Mouse (Mus musculus) induced T-regulatory cell, adult 2 months (primary cell): ENCODE results near the gene 4930550C14Rik.

Experiments used
- DNase-seq: peaks from one replicate; pipeline ENCODE4 v3.0.0-alpha.2; 2012; ENCODE audit warnings: low read depth

The 4930550C14Rik gene

DNA sequence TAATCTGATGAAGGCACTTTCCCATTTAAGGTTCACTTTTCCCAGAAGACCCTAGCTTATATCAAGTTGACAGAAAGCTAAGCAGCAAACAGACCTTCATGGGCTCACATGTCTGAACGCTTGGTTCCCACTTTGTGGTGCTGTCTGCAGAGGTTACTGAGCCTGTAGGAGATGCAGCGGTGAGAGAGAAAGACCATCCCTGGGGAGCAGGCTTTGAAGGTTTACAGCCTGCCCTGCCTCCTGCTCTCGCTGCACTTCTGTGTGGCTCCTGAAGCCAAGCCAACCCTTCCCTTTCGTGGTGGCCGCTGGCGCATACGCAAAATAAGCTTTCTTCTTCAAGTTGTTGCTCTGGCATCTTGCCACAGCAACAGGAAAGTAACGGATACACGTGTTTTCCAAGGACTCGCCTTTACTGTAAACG lies at the start of gene 4930550C14Rik:
Gene 4930550C14Rik (plus strand): TSS at position 35 of the 421 bp plus-strand sequence.
- DNase-seq = no peak

DNA sequence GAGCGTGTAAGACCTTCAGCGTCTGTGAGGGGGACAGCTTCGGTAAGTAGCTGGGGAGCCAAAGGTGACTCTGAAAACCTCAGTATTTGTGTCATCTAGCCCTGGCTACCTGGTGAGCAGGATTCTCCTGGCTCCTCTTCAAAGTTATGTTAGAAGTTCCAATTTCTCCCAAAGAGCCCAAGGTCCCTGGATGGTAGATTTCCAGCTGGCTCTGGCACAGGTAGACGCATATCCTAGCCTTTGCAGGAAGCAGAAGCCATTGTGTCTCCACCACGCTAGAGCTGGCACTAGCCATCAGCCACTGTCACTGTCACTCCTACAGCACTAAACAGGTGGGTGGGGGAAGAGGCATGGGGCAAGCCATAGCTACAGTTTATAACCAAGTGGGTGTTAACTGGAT lies 49.0 kb upstream of the 4930550C14Rik start:
- no peak for DNase-seq

DNA sequence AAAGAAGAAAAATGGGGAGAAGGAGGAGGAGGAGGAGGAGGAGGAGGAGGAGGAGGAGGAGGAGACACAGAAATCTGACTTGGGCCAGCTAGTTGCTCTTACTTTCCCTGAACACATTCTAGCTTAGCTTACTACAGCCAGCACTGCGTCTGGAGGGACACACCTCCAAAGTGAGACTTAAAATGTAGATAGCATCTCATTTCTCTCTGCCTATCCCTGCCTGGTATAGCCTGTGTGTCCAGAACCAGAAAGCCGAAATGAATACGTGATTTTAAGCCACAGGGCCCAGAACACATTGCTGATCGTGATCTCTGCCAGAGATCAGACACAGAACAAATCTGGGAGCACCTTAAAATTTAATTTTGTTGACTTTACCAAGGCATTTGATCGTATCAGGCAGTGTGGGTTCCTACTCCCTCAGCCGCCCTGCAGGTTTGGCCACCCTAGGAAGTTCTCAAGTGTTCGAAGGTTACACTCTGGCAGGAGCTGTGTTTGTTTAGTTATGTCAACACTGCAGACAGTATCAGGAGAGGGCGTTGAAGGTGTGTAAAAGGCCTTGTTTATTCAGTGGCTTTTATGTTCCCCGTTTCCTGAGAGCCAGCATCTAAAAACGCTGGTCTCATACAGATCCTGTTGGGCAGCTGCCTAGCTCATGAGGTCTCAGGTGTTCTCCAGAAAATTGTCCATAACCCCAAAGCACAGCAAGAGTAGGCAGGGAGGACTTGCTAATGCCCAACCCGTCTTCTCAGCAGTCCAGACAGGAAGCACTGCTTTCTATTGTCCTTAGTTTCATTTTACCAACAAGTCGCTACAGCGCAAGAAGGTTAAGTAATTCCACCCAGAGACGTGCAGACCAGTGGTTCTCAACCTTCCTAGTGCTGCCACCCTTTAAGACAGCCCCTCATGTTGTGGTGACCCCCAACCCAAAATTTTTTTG lies 45.6 kb upstream of the 4930550C14Rik start:
- no peak for DNase-seq

DNA sequence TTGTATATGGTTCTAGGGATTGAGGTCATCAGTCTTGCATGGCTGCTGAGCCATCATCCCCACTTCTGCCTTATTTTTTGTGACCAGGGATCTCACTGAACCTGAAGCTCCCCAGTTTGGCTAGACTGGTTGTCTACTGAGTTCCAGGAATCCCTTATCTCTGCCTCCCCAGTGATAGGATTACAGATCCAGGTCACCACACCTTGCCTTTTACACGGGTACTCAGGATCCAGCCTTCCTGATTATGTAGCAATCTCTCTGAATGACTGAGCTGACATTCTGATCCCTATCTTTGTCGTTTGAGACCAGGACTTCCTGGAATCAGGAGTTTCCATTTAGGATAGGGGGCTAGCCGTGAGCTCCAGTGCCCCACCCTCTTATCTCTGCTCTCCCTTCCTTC lies 30.8 kb upstream of the 4930550C14Rik start:
- no peak for DNase-seq

DNA sequence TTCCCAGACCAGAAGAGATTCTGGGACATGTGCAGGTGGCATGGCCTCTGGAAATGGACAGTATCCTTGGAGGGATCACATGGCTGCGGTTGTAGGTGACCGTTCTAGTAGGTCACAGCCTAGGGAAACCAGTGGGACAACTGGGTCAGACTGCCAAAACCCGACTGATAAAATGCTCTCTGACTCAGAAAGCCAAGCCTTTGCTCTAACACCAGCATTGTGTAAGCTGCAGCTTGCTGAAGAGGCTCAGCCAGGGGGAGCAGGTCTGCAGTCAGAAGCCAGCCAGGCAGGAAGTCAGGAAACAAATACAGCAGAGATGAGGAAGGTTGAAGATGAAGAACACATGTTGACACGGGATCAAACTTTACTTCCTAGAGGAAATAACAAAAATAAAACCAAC lies 26.2 kb upstream of the 4930550C14Rik start:
- DNase-seq = no peak

DNA sequence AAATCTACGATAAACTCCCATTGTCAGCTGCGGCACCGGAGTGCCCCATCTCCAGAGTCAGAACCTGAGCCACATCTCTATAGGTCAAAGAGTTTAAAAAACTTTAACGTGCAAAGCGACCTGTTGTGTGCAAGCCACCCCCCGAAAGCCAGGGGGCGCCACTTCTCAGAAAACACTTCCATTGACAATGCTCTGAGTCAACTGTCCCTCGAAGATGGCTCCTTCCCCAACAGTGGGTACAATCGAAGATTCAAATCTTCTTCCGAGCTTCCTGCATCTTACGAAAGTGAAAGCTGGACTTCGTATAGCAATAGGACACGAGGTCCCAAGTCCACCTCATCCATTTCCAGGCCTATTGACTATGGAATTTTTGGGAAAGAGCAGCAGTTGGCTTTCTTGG lies 25.3 kb upstream of the 4930550C14Rik start:
- peak; percentile 58 for DNase-seq

DNA sequence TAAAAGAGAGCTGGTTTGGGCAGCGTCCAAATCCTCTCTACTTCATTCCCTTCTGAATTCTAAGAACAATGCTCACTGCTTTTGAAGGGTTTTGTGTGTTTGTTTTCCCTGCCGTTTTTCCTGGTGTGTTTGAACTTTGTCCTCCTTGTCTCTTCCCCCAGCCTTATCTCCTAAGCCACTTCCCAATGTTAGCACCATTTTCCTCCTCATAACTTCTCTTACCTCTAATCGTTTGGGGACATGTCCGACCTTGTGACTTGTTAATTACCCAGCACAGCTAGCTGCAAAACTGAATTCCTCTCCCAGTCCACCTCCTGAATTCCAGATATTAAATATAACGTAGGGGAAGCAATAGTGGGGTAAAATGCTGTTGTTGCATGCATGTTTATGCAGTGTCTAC lies 24.5 kb upstream of the 4930550C14Rik start:
- no peak for DNase-seq

DNA sequence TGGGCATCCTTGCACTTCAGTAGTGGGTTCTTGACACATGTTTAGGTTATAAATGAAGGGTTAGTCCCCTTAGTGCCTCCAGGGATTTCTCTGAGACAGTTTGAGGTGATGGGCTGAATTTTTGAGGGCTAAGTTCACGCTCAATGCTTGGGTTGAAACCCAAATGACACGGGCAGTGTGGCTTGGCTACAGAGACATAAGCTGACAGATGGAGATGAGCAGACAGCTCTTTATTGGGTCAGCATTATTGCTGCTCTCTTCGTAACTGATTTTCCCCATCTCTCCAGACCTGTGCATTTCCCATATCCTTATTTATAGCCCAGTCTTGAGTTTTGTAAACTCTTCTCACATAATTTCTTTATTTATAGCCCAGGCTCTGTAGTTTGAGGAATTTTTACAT lies 24.0 kb upstream of the 4930550C14Rik start:
- DNase-seq = no peak

DNA sequence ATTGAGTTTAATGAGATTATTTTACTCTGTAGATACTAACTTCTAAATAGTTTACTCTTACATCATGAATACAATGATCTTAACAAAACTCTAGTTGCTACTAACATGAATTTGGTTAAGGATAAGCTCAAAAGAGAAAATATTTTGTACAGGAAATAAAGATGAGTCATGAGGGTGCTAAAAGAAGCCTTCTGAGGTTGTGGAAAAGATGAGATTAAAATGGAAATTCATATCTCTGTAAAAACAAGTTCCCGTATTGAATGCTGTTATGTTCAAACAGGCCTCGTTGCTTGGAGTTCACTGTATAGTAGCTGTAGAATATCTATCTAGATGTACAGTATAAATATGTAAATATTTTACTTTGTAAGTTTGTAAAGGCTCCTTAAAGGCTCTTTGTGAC lies 21.5 kb upstream of the 4930550C14Rik start:
- peak; percentile 26 for DNase-seq

DNA sequence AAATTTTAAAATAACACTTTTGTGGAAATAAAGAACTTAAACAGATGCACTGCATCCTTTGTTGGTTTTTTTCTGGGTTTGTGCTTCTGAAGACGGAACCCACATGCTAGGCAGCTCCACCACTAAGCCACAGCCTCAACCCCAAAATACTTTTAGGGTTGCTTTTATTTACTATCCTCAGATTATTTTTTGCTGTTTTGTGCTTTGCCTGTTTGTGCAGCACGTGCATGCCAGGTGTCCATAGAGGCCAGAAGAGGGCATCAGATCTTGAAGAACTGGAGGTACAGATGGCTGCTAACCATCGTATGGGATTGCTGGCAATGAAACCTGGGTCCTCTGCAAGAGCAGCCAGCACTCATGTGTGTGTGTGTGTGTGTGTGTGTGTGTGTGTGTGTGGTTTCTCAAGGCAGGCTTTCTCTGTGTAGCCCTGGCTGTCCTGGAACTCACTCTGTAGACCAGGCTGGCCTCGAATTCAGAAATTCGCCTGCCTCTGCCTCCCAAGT lies 21.0 kb upstream of the 4930550C14Rik start:
- DNase-seq = peak; percentile 20

DNA sequence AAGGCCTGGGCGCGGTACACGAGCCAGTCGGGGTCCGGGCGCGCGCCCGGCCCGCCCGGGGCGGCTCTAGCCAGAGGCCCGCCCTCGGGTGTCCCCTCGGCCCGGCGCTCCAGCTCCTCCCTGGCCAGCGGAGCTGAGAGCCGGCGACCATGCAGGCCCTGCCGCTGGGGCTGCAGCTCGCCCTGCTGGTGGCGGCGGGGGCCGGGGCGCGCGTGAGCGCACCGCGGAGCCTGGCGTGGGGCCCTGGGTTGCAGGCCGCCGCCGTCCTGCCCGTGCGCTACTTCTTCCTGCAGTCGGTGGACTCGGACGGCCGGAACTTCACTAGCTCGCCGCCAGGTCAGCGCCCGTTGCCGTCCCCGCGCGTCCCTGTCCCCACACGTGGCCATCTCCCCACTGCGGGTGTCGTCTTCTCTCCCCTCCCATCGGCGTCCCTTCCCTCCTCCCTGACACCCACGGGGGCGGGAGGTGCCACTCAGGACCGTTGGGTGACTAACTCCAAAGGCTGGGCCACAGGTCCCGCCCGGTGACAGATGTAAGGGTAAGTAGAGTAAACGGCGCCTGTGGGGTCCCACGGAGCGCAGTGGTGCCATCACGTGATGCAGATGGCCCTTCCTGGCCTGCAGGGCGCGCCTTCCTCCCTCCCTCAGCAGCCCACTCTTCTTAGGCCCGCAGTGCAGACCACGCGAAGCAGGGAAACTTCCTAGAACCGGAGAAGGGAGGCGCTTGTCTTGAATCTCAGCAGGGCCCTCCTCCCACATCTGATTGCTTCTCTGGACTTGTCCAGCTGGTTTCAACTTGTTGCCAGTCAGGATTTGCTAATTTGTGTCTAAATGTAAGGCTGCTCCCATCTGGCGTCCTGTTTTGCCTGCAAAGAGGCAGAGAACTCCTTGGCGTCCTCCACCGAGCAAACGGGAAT lies 17.9 kb upstream of the 4930550C14Rik start, which contains the start of gene Kdelc2:
Gene Kdelc2 (plus strand): TSS at position 75 of the 916 bp plus-strand sequence.
- peak; percentile 62 for DNase-seq

DNA sequence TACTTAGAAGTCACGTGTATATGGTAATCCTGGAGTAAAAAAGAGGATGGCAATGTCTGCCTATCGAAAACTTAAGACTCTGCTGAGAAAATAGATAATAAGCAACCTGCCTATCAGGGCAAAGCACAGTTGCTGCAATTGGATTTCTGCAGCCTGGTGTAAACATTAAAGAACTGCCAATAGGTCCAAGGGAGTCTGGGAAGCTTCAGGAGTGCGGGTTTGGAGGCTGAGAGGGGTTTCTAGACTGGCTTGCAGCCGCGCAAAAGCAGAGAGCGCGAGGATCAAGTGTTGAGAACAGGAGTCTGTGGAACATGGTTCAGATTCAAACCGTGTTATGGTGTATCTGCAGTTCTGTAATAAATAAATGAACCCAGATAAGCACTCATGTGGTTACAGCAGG lies 17.3 kb upstream of the 4930550C14Rik start:
- no peak for DNase-seq

DNA sequence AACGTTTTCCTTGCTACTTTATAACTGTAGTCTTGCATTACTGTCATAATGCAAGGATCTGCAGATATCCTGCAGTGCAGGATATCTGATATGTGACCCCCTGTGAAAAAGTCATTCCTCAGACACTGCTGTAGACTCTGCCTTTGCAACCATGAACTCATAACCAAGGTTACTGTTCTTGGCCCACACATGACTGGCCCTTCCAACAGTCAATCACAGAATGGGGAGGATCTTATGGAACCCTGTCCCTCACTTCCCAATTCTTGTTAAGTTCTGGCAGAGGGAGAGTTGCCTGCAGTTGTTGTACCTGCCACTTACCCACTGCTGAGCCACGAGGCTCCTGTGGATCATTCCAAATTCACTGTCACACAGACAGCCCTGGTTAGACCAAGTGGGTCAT lies 14.7 kb upstream of the 4930550C14Rik start:
- DNase-seq = no peak

DNA sequence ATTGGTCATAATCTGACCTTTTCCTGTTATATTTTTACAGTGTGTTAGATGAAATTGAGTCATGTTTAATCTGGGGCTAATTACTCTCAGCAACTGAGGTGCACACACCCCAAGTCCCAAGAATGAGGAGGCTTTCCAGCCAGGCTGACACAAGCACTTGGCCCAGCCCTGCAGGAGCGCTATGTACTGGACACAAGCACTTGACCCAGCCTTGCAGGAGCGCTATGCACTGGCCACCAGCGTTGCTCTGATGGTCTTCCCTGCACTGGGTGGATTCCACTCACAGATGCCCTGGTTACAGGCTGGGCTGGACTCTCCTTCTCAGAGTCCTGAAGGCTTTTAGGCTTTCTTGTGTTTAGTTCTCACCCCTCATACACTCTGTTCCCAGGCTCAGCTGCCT lies 13.0 kb upstream of the 4930550C14Rik start:
- DNase-seq = no peak

DNA sequence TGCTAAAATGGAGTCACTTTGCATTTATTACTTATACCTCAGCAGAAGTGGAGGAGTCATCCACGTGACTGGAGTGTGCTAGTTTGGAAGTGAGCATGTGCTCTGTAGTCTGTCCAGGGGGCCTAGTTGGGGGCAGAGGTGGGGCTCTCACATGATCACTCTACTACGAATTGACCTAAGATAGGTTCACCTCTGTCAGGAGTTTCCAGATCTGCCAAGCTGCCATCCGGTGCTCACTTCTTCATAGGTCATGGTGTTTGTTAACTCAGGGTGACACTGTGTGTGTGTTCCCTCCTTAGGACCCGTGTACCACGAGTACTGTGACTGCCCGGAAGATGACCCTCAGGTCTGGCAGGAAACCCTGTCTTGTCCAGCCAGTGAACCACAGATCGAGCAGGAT lies 12.0 kb upstream of the 4930550C14Rik start:
- DNase-seq = no peak

DNA sequence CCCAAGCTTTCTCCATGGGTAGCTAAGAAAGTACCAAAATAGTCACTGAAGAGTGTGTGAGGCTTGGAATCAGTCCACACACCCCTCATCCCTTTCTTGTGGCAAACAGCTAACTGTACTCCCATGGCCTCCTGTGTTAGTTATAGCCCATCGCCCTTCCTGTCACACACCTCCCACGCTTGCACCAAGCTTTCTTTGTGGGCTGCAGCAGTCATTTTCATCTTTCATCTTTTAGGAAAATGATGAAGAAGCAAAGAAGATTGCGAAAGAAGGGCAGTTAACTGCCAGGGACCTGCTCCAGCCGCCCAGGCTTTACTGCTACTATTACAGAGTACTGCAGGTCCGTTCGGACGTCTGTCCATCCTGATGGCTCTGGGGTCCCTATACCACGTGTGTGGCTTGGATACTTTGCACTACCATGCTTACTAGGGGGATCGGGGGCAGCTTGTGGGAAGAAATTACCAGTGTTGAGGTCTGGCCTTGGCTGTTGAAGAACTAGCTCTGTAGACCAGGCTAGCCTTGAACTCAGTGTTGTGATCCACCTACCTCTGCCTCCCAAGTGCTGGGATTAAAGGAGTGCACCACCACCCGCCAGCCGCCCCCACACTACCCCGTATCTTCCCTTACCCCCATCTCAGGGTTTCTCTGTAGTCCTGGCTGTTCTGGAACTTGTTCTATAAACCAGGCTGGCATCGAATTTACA lies 4.3 kb upstream of the 4930550C14Rik start:
- peak; percentile 22 for DNase-seq

DNA sequence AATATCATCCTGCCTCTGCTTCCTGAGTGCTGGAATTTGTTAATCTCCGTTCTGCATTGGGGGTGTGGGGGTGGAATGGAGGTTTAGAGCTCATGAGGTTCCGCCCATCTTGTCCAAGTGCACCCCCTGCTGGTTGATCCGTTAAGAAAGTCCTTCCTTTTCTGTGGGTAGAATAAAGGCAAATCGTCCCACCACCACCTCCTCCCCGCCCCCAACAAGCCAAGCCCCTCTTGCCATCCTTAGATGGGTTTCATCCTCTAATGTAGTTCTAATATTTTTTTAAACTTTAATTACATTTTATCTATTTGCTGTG lies 3.8 kb upstream of the 4930550C14Rik start:
- peak; percentile 92 for DNase-seq

DNA sequence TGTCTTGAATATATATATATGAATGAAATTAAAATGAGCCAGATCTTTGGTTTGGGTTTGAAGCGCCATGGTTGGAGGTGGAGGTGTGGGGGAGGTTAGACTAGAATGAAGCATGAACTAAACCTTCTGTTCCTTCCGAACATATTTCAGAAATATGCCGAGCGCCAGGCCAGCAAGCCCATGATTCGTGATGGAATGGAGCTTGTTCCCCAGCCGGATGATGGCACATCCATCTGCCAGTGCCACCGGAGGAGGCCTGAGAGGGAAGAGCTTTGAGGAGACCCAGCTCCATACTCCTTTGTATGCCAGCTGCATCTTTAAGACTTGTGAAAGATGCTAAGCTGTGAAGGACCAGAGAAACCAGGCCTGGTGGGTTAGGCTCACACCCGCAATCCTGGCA lies 2.6 kb upstream of the 4930550C14Rik start:
- DNase-seq = no peak

DNA sequence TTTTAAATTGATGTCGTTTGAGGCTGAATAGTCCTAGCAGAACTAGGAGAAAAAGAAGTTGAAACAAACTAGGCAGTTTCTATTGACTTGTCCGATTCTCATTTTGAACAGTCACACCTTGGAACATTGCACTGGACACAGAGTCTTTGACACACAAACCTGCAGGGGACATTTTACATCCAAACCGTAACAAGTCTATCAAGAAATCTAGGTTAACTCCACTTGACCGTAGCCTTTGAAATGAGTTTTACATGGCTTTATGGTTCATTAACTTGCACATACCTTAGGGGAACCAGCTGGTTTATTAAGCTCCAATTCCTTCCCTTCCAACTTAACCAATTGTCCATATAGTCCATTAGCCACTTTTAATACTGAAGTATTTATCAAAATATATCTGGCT lies 1.4 kb upstream of the 4930550C14Rik start:
- DNase-seq = no peak

DNA sequence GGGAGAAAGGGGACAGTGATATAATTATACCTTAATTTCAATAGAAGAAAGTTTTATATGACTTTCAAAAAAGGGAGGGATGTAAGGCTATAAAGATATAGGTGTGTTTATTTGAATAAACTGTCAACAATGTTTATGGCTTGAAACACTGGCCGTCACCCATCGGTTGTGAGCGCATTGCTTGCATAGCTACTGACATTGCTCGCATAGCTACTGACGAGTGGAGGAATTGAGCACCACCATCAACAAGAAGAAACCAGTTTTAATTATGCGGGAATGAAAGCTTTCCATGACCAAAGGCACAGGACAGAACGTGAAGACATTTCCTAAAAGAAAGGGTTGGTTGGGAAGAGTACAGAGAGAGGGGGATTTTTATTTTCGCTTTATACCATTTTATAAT lies 979 bp upstream of the 4930550C14Rik start:
- no peak for DNase-seq

DNA sequence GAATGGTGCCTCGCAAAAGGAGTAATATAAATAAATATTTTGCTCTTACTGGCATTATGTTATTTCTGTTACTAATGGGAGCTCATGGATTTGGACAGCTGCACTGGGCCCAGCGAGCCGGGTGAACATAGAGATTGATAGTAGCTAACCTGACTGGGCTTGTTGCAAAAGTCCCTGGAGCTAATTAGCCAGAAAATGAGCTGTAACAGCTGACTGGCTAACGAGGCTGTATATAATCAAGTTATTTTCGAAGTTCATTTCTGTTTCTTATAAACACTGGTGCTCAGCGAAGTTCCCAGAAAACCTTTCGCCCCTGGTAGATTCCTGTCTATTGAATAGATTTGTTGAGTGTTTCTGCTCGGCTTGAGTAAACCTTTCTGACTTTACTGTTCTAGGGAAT lies 866 bp downstream of the 4930550C14Rik start:
- DNase-seq = no peak
